Mouse (Mus musculus) midbrain, embryonic 11.5 days (tissue): ENCODE measurements around the gene Nfia. TPM values are rescaled to one million over a fixed set of nuclear protein-coding genes. Genes with fewer than 3 reads are reported as not detected.

Experiments
- ATAC-seq: fragments of 200-750 bp; cut with Nextera tagmentation; 2 replicates; pipeline ENCODE4 v1.8.0; 2017; ENCODE audit warnings: moderate TSS enrichment, moderate library complexity; ENCODE audit not compliant: low FRiP score
- DNase-seq: peaks from one replicate; pipeline ENCODE4 v3.0.0; 2015; ENCODE audit warnings: low spot score; ENCODE audit errors: missing footprints
- H3K27ac ChIP-seq: fragments of 300-500 bp; sonication (generic); 2 replicates; pipeline ENCODE4 v1.5.1; 2014; ENCODE audit warnings: low read depth, low read length
- H3K27me3 ChIP-seq: fragments of 300-500 bp; sonication (generic); 2 replicates; pipeline ENCODE4 v1.6.1; 2014; ENCODE audit warnings: mild to moderate bottlenecking, low read length, moderate library complexity, mixed read lengths; ENCODE audit not compliant: control insufficient read depth, insufficient read depth
- H3K36me3 ChIP-seq: fragments of 300-500 bp; sonication (generic); 2 replicates; pipeline ENCODE4 v1.6.1; 2014; ENCODE audit warnings: mild to moderate bottlenecking, low read length, moderate library complexity, mixed read lengths; ENCODE audit not compliant: control insufficient read depth, insufficient read depth
- H3K4me1 ChIP-seq: fragments of 300-500 bp; sonication (generic); 2 replicates; pipeline ENCODE4 v1.6.1; 2014; ENCODE audit warnings: low read length; ENCODE audit not compliant: control insufficient read depth, insufficient read depth
- H3K4me2 ChIP-seq: fragments of 300-500 bp; sonication (generic); 2 replicates; pipeline ENCODE4 v1.6.1; 2014; ENCODE audit warnings: mild to moderate bottlenecking, moderate library complexity
- H3K4me3 ChIP-seq: fragments of 300-500 bp; sonication (generic); 2 replicates; pipeline ENCODE4 v1.5.1; 2014; ENCODE audit warnings: low read depth, low read length
- H3K9ac ChIP-seq: fragments of 300-500 bp; sonication (generic); 2 replicates; pipeline ENCODE4 v1.6.1; 2014; ENCODE audit warnings: low read length
- H3K9me3 ChIP-seq: fragments of 300-500 bp; sonication (generic); 2 replicates; pipeline ENCODE4 v1.6.1; 2016; ENCODE audit warnings: low read length; ENCODE audit not compliant: control insufficient read depth
- WGBS: fragments of 180-500 bp; shearing (Covaris S2); extraction: QIAGEN DNeasy Blood & Tissue Kit; methylation state at CpG from one replicate; pipeline ENCODE4 v1.1.7; 2014; 5-methylcytosine and 5-hydroxymethylcytosine counted together
- polyA plus RNA-seq: library from polyadenylated mRNA; unstranded; fragments of >200 nt; fragmentation: Nextera tagmentation; extraction: Ambion mirVana; gene quantifications from 2 replicates; pipeline ENCODE4 v1.2.1, GENCODE M21; 2014

Gene Nfia
- polyA plus RNA-seq, 1 experiment from 2014 or later: 14.1 TPM

GRCm38 (mm10) chr4:98008814-98009368 lies 236.4 kb downstream of the Nfia start:
- WGBS: 85% methylated on average over 4 of the region's 4 CpGs

GRCm38 (mm10) chr4:98009966-98010365 lies 237.4 kb downstream of the Nfia start:
- 81% methylated on average over 2 of the region's 2 CpGs for WGBS
- Histone ChIP-seq H3K36me3 (no peaks in the 10 kb centered on the region), H3K27ac (no peak overlapping the region), H3K4me2 (no peak overlapping the region), H3K4me1 (peaks cover 2% of the 10 kb centered on the region; the same call in 1 of the 2 replicates), H3K9me3 (no peaks in the 10 kb centered on the region), H3K27me3 (no peaks in the 10 kb centered on the region), H3K4me3 (no peak overlapping the region), H3K9ac (no peak overlapping the region)
- no peak for DNase-seq
- ATAC-seq: no peak

More at GRCm38 (mm10) chr4:98008814-98009368, 236.4 kb downstream of the Nfia start:
- DNase-seq (no peak), ATAC-seq (no peak)
- no peak overlapping the region for H3K4me3 ChIP-seq
- no peaks in the 10 kb centered on the region for H3K36me3 ChIP-seq
- no peak overlapping the region for H3K9ac ChIP-seq
- H3K27me3 ChIP-seq: no peaks in the 10 kb centered on the region
- no peaks in the 10 kb centered on the region for H3K9me3 ChIP-seq
- no peak overlapping the region for H3K27ac ChIP-seq
- peaks cover 9% of the 10 kb centered on the region for H3K4me1 ChIP-seq
- no peak overlapping the region for H3K4me2 ChIP-seq

DNA sequence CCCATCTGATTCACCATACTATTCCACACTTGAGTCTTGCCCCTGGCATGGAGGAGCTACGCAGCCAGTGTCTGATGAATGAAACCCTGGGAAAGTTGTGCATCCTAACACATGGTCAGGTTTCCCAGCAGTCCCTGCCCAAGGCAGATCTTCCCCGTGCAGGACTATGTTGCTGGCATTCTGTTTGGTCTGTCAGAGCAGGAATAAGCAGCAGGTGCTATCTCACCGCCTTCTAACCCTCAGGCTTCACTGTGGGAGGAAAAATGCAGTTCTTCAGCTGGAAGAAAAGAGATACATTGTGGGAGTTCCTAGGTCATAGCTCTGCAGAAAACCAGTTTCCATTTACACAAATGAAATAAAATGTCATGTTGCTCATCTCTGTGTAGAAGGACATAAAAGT lies 247.3 kb downstream of the Nfia start:
- H3K27me3 ChIP-seq: no peaks in the 10 kb centered on the region
- WGBS: 83% methylated on average over 3 of the region's 3 CpGs
- DNase-seq: no peak
- no peak for ATAC-seq
- no peaks in the 10 kb centered on the region for H3K9me3 ChIP-seq
- H3K4me1 ChIP-seq: no peaks in the 10 kb centered on the region
- H3K36me3 ChIP-seq: no peaks in the 10 kb centered on the region
- H3K9ac ChIP-seq: no peak overlapping the region
- no peak overlapping the region for H3K4me2 ChIP-seq
- H3K4me3 ChIP-seq: no peak overlapping the region
- H3K27ac ChIP-seq: no peak overlapping the region

- H3K4me2 ChIP-seq: no peak overlapping the region
- DNase-seq (no peak), ATAC-seq (no peak)
- H3K27ac ChIP-seq: no peak overlapping the region
- 96% methylated on average over 7 of the region's 7 CpGs for WGBS
- H3K4me3 ChIP-seq: no peak overlapping the region
- no peaks in the 10 kb centered on the region for H3K9me3 ChIP-seq
- H3K9ac ChIP-seq: no peak overlapping the region
- no peaks in the 10 kb centered on the region for H3K27me3 ChIP-seq
- H3K4me1 ChIP-seq: no peaks in the 10 kb centered on the region
- H3K36me3 ChIP-seq: no peaks in the 10 kb centered on the region
These were observed 248.3 kb downstream of the Nfia start for GRCm38 (mm10) chr4:98020836-98021235.

- no peak overlapping the region for H3K4me2 ChIP-seq
- H3K27ac ChIP-seq: no peak overlapping the region
- no peaks in the 10 kb centered on the region for H3K36me3 ChIP-seq
- no peaks in the 10 kb centered on the region for H3K4me1 ChIP-seq
- DNase-seq (no peak), ATAC-seq (no peak)
- H3K4me3 ChIP-seq: no peak overlapping the region
- no peak overlapping the region for H3K9ac ChIP-seq
- H3K27me3 ChIP-seq: no peaks in the 10 kb centered on the region
- 77% methylated on average over 6 of the region's 6 CpGs for WGBS
- no peaks in the 10 kb centered on the region for H3K9me3 ChIP-seq
These were observed 250.8 kb downstream of the Nfia start for GRCm38 (mm10) chr4:98023245-98023792.

DNA sequence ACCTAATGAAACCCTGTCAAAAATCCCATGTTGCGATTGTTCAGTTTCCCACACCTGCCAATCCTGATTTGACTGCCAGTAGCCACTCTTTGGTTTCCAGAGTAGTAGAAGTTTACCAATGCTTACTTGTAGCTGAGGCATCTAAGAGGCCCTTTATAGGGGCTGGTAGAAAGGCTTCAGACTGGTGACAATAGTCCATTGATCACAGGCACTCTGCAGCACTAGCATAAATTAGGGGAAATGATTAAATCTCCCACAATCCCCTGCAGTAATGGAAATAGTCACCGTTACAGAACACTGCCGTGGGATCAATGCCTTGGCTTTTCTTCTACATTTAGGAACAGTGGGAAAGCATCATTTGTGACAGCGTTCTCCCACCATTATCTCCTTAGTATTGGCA lies 254.9 kb downstream of the Nfia start:
- DNase-seq (no peak), ATAC-seq (peak; percentile 58; the same call in 1 of the 2 replicates)
- no peak overlapping the region for H3K4me3 ChIP-seq
- H3K4me2 ChIP-seq: no peak overlapping the region
- no peaks in the 10 kb centered on the region for H3K27me3 ChIP-seq
- H3K36me3 ChIP-seq: no peaks in the 10 kb centered on the region
- H3K27ac ChIP-seq: no peak overlapping the region
- no peak overlapping the region for H3K9ac ChIP-seq
- 79% methylated on average over 4 of the region's 4 CpGs for WGBS
- H3K4me1 ChIP-seq: no peaks in the 10 kb centered on the region
- H3K9me3 ChIP-seq: no peaks in the 10 kb centered on the region

DNA sequence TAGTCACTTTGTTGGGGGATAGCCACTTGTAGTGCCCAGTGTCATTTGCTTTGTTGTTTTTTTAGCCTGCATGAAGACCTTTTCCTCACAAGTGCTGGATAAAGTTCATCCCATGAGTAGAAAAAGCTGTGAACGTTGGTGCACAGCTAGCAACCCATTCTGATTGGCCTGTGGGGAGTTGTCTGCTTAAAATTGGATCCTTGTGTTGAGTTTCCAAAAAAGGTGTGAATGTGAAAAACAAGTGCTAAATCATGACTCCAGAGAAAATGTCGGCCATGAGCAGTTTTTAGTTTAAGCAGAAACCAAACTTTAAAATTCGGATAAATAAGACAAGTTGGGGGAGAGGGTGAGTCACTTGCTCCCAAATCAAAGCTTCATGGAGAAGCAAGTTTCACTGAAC lies 259.3 kb downstream of the Nfia start:
- Histone ChIP-seq H3K27ac (no peak overlapping the region), H3K4me2 (no peak overlapping the region), H3K9me3 (no peaks in the 10 kb centered on the region), H3K4me3 (no peak overlapping the region), H3K9ac (no peak overlapping the region), H3K4me1 (no peaks in the 10 kb centered on the region), H3K36me3 (no peaks in the 10 kb centered on the region), H3K27me3 (no peaks in the 10 kb centered on the region)
- DNase-seq (no peak), ATAC-seq (no peak)
- WGBS: 81% methylated on average over 3 of the region's 3 CpGs

DNA sequence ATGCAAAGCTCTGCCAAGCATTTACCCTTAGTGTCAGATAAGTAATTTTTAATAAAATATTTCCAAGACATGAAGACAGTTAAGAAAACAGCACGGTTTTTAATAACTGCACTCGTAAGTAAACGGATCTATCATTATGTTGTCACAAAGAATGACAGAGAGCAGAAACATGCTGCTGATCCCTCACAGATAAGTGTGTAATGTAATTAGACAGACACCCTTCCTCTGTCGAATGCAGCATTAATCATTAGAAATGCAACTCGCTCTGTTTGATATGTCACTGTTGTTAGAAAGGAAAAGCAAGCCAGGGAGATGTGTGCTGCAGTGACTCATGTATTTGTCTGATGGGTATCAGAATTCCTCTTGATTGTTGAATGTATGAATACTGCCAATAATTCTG lies 259.8 kb downstream of the Nfia start:
- Histone ChIP-seq H3K27me3 (no peaks in the 10 kb centered on the region), H3K4me3 (no peak overlapping the region), H3K27ac (no peak overlapping the region), H3K36me3 (no peaks in the 10 kb centered on the region), H3K9ac (no peak overlapping the region), H3K4me2 (no peak overlapping the region), H3K4me1 (no peaks in the 10 kb centered on the region), H3K9me3 (no peaks in the 10 kb centered on the region)
- WGBS: 79% methylated on average over 5 of the region's 5 CpGs
- ATAC-seq (no peak), DNase-seq (no peak)

GRCm38 (mm10) chr4:98039095-98039494 lies 266.6 kb downstream of the Nfia start:
- no peak overlapping the region for H3K4me3 ChIP-seq
- no peak overlapping the region for H3K4me2 ChIP-seq
- WGBS: 85% methylated on average over 5 of the region's 5 CpGs
- no peaks in the 10 kb centered on the region for H3K36me3 ChIP-seq
- H3K9ac ChIP-seq: no peak overlapping the region
- no peaks in the 10 kb centered on the region for H3K9me3 ChIP-seq
- H3K27ac ChIP-seq: no peak overlapping the region
- no peaks in the 10 kb centered on the region for H3K27me3 ChIP-seq
- no peak for DNase-seq
- no peaks in the 10 kb centered on the region for H3K4me1 ChIP-seq
- no peak for ATAC-seq
